Mouse (Mus musculus) C2C12 (cell line): ENCODE measurements at regions not wholly inside any gene's neighbourhood (a gene's known extent, or its start where the extent isn't known, plus 50 kb on each side); places are given as distances from the start of the nearest gene placed in this dataset.

ENCODE experiments used
- H3K27me3 ChIP-seq: one replicate; pipeline ENCODE4 v1.6.1; 2011; ENCODE audit not compliant: control insufficient read depth, insufficient read depth, insufficient read length
- H3K36me3 ChIP-seq: one replicate; pipeline ENCODE4 v1.6.1; 2011; ENCODE audit not compliant: control insufficient read depth, insufficient read depth
- H3K4me3 ChIP-seq: one replicate; pipeline ENCODE4 v1.5.1; 2011; ENCODE audit warnings: mild to moderate bottlenecking, control low read depth; ENCODE audit not compliant: poor library complexity, insufficient read depth, severe bottlenecking
- H3K79me2 ChIP-seq: one replicate; pipeline ENCODE4 v1.6.1; 2011; ENCODE audit not compliant: control insufficient read depth, insufficient read depth
- H3K79me3 ChIP-seq: one replicate; pipeline ENCODE4 v1.6.1; 2011; ENCODE audit warnings: low read depth, control low read depth
- H3ac ChIP-seq: one replicate; pipeline ENCODE3; 2011; ENCODE audit warnings: low read depth; ENCODE audit not compliant: control insufficient read depth, insufficient read length
- CEBPB ChIP-seq: IDR thresholded peaks from one replicate; pipeline ENCODE4 v1.6.1; 2011; ENCODE audit warnings: low read depth, mild to moderate bottlenecking, control low read depth, moderate library complexity
- CTCF ChIP-seq: IDR thresholded peaks from one replicate; pipeline ENCODE4 v1.5.1; 2011; ENCODE audit not compliant: control insufficient read depth, insufficient read depth, insufficient read length
- FOSL1 ChIP-seq: IDR thresholded peaks from one replicate; pipeline ENCODE4 v1.8.0; 2011; ENCODE audit warnings: mild to moderate bottlenecking, low read length; ENCODE audit not compliant: poor library complexity, insufficient read depth, severe bottlenecking
- MAX ChIP-seq: IDR thresholded peaks from one replicate; pipeline ENCODE4 v1.6.1; 2011; ENCODE audit warnings: mild to moderate bottlenecking, control low read depth
- MYOD1 ChIP-seq: IDR thresholded peaks from one replicate; pipeline ENCODE4 v1.6.1; 2011; ENCODE audit warnings: low read depth; ENCODE audit not compliant: control insufficient read depth, insufficient read length
- MYOG ChIP-seq: IDR thresholded peaks from one replicate; pipeline ENCODE4 v1.6.1; 2011; ENCODE audit not compliant: control insufficient read depth, insufficient read length; ENCODE audit errors: extremely low read depth
- USF1 ChIP-seq: IDR thresholded peaks from one replicate; pipeline ENCODE4 v1.6.1; 2011; ENCODE audit warnings: low read depth, mild to moderate bottlenecking, control low read depth, moderate library complexity

- Histone ChIP-seq H3ac (no peak overlapping the region), H3K27me3 (no peaks in the 10 kb centered on the region), H3K36me3 (no peaks in the 10 kb centered on the region), H3K4me3 (no peak overlapping the region), H3K79me2 (no peaks in the 10 kb centered on the region), H3K79me3 (no peaks in the 10 kb centered on the region)
- TF ChIP-seq FOSL1, result no peak
- TF ChIP-seq CEBPB, result no peak
- TF ChIP-seq USF1, result no peak
- TF ChIP-seq CTCF, result no peak
- TF ChIP-seq MAX, result no peak
- TF ChIP-seq MYOD1, result no peak
- no peak for TF ChIP-seq MYOG
These were observed 452.9 kb downstream of the Cdh9 start for GRCm38 (mm10) chr15:17181358-17182022.

- Histone ChIP-seq H3K79me2 (no peaks in the 10 kb centered on the region), H3K79me3 (no peaks in the 10 kb centered on the region), H3K27me3 (no peaks in the 10 kb centered on the region), H3ac (no peak overlapping the region), H3K4me3 (no peak overlapping the region), H3K36me3 (no peaks in the 10 kb centered on the region)
- no peak for TF ChIP-seq CEBPB
- no peak for TF ChIP-seq MAX
- no peak for TF ChIP-seq MYOD1
- no peak for TF ChIP-seq MYOG
- no peak for TF ChIP-seq USF1
- no peak for TF ChIP-seq FOSL1
- TF ChIP-seq CTCF, result no peak
These were observed 466.9 kb downstream of the Cdh9 start for GRCm38 (mm10) chr15:17195439-17195838.

DNA sequence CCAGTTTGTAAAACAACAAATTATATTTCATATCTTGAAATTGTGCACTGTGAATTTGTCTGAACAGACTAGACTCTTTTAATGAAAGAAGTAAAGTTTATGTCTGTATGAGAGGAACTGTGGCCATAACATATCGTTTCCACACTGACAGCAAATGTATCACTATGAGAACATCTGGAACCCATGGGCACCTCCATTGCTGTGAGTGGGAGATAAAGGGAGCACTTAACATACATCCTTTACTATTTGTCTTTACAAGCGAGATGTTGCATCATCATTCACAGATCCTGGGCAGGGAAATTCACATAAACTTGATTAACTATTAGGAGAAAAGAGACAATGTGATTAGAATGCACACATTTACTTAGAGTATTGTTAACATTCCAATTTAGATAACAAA is 476.2 kb downstream of the Cdh9 start:
- TF ChIP-seq FOSL1 (no peak), MYOG (no peak), MAX (no peak), CEBPB (no peak), USF1 (no peak), MYOD1 (no peak), CTCF (no peak)
- H3K27me3 ChIP-seq, result no peaks in the 10 kb centered on the region
- H3K4me3 ChIP-seq, result no peak overlapping the region
- H3ac ChIP-seq, result no peak overlapping the region
- no peaks in the 10 kb centered on the region for H3K36me3 ChIP-seq
- H3K79me2 ChIP-seq, result no peaks in the 10 kb centered on the region
- no peaks in the 10 kb centered on the region for H3K79me3 ChIP-seq

GRCm38 (mm10) chr15:17245096-17245495 is 516.5 kb downstream of the Cdh9 start:
- Histone ChIP-seq H3K79me2 (no peaks in the 10 kb centered on the region), H3K4me3 (no peak overlapping the region), H3K27me3 (no peaks in the 10 kb centered on the region), H3K36me3 (no peaks in the 10 kb centered on the region), H3ac (no peak overlapping the region), H3K79me3 (no peaks in the 10 kb centered on the region)
- TF ChIP-seq FOSL1, result no peak
- no peak for TF ChIP-seq MAX
- TF ChIP-seq MYOD1, result no peak
- TF ChIP-seq USF1, result no peak
- TF ChIP-seq CTCF, result no peak
- no peak for TF ChIP-seq MYOG
- no peak for TF ChIP-seq CEBPB

DNA sequence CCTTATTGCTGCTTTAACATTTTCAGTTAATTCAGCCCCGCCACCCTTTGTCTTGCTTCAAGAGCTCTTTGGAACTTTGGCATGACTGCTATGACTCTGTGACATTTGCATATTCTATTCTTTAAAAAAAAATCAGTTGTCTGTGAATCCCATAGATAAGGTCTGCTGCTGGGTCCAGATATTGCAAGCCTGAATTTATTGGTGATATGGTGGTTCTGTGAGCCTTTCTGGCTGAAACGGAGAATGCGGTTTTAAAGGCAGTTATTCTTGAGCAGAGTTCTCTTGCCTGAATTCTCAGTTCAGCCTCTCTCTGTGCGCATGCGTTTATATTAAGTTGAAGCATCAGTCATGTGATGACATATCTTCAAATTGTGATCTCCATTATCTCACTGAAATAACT is 560.7 kb downstream of the Cdh9 start:
- H3K79me2 ChIP-seq, result no peaks in the 10 kb centered on the region
- H3K27me3 ChIP-seq, result no peaks in the 10 kb centered on the region
- H3K36me3 ChIP-seq, result no peaks in the 10 kb centered on the region
- no peak overlapping the region for H3ac ChIP-seq
- H3K4me3 ChIP-seq, result no peak overlapping the region
- no peak for TF ChIP-seq FOSL1
- no peak for TF ChIP-seq MAX
- no peak for TF ChIP-seq CTCF
- TF ChIP-seq MYOD1, result no peak
- TF ChIP-seq MYOG, result no peak
- no peak for TF ChIP-seq CEBPB
- no peak for TF ChIP-seq USF1
- H3K79me3 ChIP-seq, result no peaks in the 10 kb centered on the region
